Mouse (Mus musculus) cortical plate, adult 2 months (tissue): ENCODE measurements at regions not wholly inside any gene's neighbourhood (a gene's known extent, or its start where the extent isn't known, plus 50 kb on each side); places are given as distances from the start of the nearest gene placed in this dataset.

Experiments used
- CTCF ChIP-seq: fragments of 200-500 bp; IDR thresholded peaks from 2 replicates; pipeline ENCODE4 v1.5.1; 2011; ENCODE audit warnings: mild to moderate bottlenecking, control low read depth, low read length; ENCODE audit not compliant: insufficient read depth; ENCODE audit errors: extremely low read depth
- POLR2A ChIP-seq: fragments of 200-500 bp; IDR thresholded peaks from 2 replicates; pipeline ENCODE4 v1.6.1; 2011; ENCODE audit warnings: mild to moderate bottlenecking, low read length, control low read depth; ENCODE audit not compliant: insufficient read depth; ENCODE audit errors: extremely low read depth

GRCm38 (mm10) chr4:7581931-7582330, 656.9 kb downstream of the Car8 start:
- TF ChIP-seq CTCF, result no peak
- no peak for TF ChIP-seq POLR2A
